Mouse (Mus musculus) myocyte (in vitro differentiated cells): Measurements from ENCODE around the gene Txn2.

Experiments
- E2F4 ChIP-seq: IDR thresholded peaks from one replicate; pipeline ENCODE4 v1.6.1; 2011; ENCODE audit warnings: mild to moderate bottlenecking, control low read depth, moderate library complexity; ENCODE audit not compliant: insufficient read depth
- POLR2A ChIP-seq: IDR thresholded peaks from one replicate; pipeline ENCODE4 v1.6.1; 2011; ENCODE audit warnings: low read depth, mild to moderate bottlenecking, control low read depth, moderate library complexity; ENCODE audit not compliant: insufficient read length
- USF1 ChIP-seq: IDR thresholded peaks from one replicate; pipeline ENCODE4 v1.6.1; 2011; ENCODE audit warnings: low read depth, mild to moderate bottlenecking, control low read depth, moderate library complexity

DNA sequence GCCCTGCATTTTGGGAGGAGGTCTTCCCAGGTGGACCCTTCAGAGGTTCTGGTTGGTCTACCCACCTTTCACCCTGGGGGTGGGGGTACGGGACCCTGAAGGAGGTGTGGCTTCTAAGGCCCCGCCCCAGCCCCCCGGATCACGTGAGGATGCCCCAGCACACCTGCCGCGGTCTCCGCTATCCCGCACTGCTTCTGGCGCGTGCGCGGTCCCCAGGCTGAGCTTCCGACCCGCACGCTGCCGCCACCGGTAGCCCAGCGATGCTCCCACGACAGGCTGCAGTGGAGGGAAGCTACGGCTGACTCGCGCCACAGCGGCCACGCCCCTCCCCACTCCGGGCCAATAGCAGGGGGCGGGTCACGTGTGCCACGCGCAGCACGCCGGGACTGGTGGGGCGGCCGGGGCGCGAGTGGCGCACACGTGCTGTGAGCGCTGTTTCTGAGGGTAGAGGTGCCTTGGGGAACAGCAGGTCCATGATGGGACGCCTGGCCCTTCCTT is 27.6 kb upstream of the Txn2 start, which contains the start of gene Foxred2:
- TF ChIP-seq POLR2A (peak; percentile 89), USF1 (peak; percentile 89), E2F4 (no peak)
